Mouse (Mus musculus) lung, postnatal 0 days (tissue): ENCODE measurements at regions not wholly inside any gene's neighbourhood (a gene's known extent, or its start where the extent isn't known, plus 50 kb on each side); places are given as distances from the start of the nearest gene placed in this dataset.

Experiments used
- ATAC-seq: fragments of 200-750 bp; cut with Nextera tagmentation; 2 replicates; pipeline ENCODE4 v1.8.0; 2017; ENCODE audit warnings: moderate library complexity
- DNase-seq: peaks from one replicate; pipeline ENCODE4 v3.0.0-alpha.2; 2016; ENCODE audit warnings: low spot score
- H3K27ac ChIP-seq: fragments of 300-500 bp; sonication (generic); 2 replicates; pipeline ENCODE4 v1.5.1; 2014; ENCODE audit warnings: antibody characterized with exemption, mild to moderate bottlenecking, low read length, mixed read lengths
- H3K27me3 ChIP-seq: fragments of 300-500 bp; sonication (generic); replicated peaks from 2 replicates; pipeline ENCODE4 v1.6.1; 2014; ENCODE audit warnings: low read length, mixed read lengths; ENCODE audit not compliant: insufficient read depth
- H3K36me3 ChIP-seq: fragments of 300-500 bp; sonication (generic); 2 replicates; pipeline ENCODE4 v1.6.1; 2014; ENCODE audit warnings: low read length, mixed read lengths; ENCODE audit not compliant: insufficient read depth
- H3K4me1 ChIP-seq: fragments of 300-500 bp; sonication (generic); 2 replicates; pipeline ENCODE4 v1.6.1; 2014; ENCODE audit warnings: antibody characterized with exemption, low read depth, low read length, mixed read lengths; ENCODE audit not compliant: insufficient read depth
- H3K4me2 ChIP-seq: fragments of 300-500 bp; sonication (generic); replicated peaks from 2 replicates; pipeline ENCODE4 v1.6.1; 2014; ENCODE audit warnings: low read depth, mild to moderate bottlenecking, low read length, moderate library complexity, mixed read lengths
- H3K4me3 ChIP-seq: fragments of 300-500 bp; sonication (generic); 2 replicates; pipeline ENCODE4 v1.5.1; 2014; ENCODE audit warnings: low read depth, low read length
- H3K9ac ChIP-seq: fragments of 300-500 bp; sonication (generic); replicated peaks from 2 replicates; pipeline ENCODE4 v1.6.1; 2014; ENCODE audit warnings: low read depth, mild to moderate bottlenecking
- H3K9me3 ChIP-seq: fragments of 300-500 bp; sonication (generic); 2 replicates; pipeline ENCODE4 v1.6.1; 2016; ENCODE audit warnings: low read length, mixed read lengths
- CTCF ChIP-seq: IDR thresholded peaks from 2 replicates; pipeline ENCODE4 v1.5.1; 2016; ENCODE audit warnings: antibody characterized with exemption, mild to moderate bottlenecking
- EP300 ChIP-seq: IDR thresholded peaks from 2 replicates; pipeline ENCODE4 v1.6.1; 2016; ENCODE audit warnings: antibody characterized with exemption, mild to moderate bottlenecking, control low read depth
- WGBS: fragments of 180-500 bp; shearing (Covaris S2); extraction: QIAGEN DNeasy Blood & Tissue Kit; methylation state at CpG from one replicate; pipeline ENCODE4 v1.1.7; 2014; 5-methylcytosine and 5-hydroxymethylcytosine counted together

GRCm38 (mm10) chr10:16001246-16001645, 1283.2 kb upstream of the Gje1 start:
- no peak for TF ChIP-seq CTCF
- no peak for TF ChIP-seq EP300
- ATAC-seq (no peak), DNase-seq (no peak)
- H3K9ac ChIP-seq, result no peak overlapping the region
- WGBS, result 70% methylated on average over 2 of the region's 2 CpGs
- H3K36me3 ChIP-seq, result no peaks in the 10 kb centered on the region
- no peak overlapping the region for H3K4me2 ChIP-seq
- H3K4me1 ChIP-seq, result no peaks in the 10 kb centered on the region
- H3K9me3 ChIP-seq, result no peaks in the 10 kb centered on the region
- H3K27ac ChIP-seq, result no peak overlapping the region
- H3K27me3 ChIP-seq, result no peaks in the 10 kb centered on the region
- H3K4me3 ChIP-seq, result no peak overlapping the region

DNA sequence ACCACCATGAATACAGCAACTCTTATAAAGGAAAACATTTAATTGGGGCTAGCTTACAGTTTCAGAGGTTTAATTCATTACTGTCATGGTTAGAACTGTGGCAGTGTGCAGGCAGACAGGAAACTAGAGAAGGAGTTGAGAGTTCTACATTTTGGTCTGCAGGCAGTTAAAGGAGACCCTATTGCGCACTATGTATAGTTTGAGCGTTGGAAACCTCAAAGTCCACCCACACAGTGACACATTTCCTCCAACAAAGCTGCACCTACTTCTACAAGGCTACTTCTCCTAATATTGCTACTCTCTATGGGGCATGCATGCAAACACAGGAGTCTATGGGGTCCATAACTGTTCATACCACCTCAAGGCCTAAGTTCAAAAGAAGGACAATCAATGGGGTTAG, 1275.3 kb upstream of the Gje1 start:
- no peaks in the 10 kb centered on the region for H3K36me3 ChIP-seq
- no peak overlapping the region for H3K9ac ChIP-seq
- no peaks in the 10 kb centered on the region for H3K4me1 ChIP-seq
- TF ChIP-seq CTCF (no peak), EP300 (no peak)
- H3K4me2 ChIP-seq, result no peak overlapping the region
- 83% methylated on average over 2 of the region's 2 CpGs for WGBS
- no peaks in the 10 kb centered on the region for H3K9me3 ChIP-seq
- H3K27me3 ChIP-seq, result no peaks in the 10 kb centered on the region
- ATAC-seq, result no peak
- no peak overlapping the region for H3K27ac ChIP-seq
- no peak overlapping the region for H3K4me3 ChIP-seq
- DNase-seq, result no peak
